Mouse (Mus musculus) layer of hippocampus, adult 6 months (tissue): ENCODE data around the gene Gm10972. TPM values are rescaled to one million over a fixed set of nuclear protein-coding genes. Genes with fewer than 3 reads are reported as not detected.

Source experiments
- long read RNA-seq, 2 experiments: library from polyadenylated mRNA; unstranded; transcript quantifications; one replicate each; pipeline ENCODE4 v2.0.0; 2019 to 2020
- polyA plus RNA-seq: library from polyadenylated mRNA; unstranded; fragments of <200 nt; fragmentation: Nextera tagmentation; gene quantifications from 2 replicates; pipeline ENCODE4 v1.2.3, GENCODE M21; 2021

Gene Gm10972
- polyA plus RNA-seq = not detected in 2 replicates
- long read RNA-seq, experiment 1 = 0 reads
- long read RNA-seq, experiment 2 = 0 reads

DNA sequence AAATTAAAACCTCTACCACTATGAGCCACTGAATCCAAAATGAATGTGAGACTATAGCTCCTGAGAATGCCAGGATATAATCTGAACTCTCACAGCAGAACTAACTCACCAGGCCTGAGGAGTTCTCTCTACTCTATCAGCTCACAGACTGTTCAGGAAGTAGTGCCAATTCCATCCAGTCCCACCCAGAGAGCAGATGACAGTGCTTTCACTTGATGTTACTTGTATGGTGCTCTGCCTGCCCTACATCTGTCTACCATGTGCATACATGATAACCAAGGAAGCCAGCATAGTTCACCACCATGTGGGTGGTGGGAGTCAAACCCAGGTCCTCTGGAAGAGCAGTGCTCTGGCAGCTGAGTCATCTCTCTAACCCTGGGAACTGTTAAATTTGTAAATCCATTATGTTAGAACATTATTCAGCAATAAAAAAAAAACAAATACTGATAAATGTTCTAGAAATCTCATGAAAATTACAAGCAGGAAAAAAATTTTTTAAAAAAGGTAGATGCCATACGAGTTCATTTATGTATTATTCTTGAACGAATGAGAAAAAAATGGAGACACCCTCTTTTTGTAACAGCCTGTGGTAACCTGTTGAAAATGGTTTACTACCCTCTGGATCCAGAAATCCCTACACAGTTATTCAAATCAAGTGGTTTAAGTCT, at the start of gene Gm10972:
Gene Gm10972 (plus strand): TSS at position 618 of the 668 bp plus-strand sequence.

DNA sequence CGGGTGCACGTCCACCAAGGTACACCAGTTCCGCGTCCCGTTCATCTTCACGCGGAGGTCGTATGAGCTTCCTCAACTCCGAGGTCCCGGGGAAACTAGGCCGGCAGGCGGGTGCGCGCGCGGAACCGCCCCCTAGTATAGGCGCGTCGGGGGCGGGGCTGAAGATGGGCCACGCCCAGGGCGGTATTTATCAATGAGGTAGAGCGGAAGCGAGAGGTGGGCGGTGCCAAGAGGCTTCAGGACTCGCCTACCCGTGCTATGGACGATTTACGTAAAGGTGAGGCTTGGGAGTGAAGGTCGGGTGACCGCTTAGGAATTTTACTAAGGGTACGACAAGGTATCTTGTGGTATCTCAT, 15.8 kb downstream of the Gm10972 start, which contains the start of gene Tuft1:
Gene Tuft1 (minus strand): TSS at position 133 of the 356 bp plus-strand sequence.

Other genes starting within 250 kb of the Gm10972 start
- gene Lingo4, start 244.6 kb upstream of the Gm10972 start, polyA plus RNA-seq = 0.33 and 0.48 TPM in 2 replicates
- gene Tdrkh, start 229.8 kb upstream of the Gm10972 start, polyA plus RNA-seq = 19.0 and 20.4 TPM in 2 replicates
- 52.0 and 53.6 TPM in 2 replicates for gene Mrpl9, start 199.8 kb upstream of the Gm10972 start, polyA plus RNA-seq
- 0.15 and 0.30 TPM in 2 replicates for gene Oaz3, start 199.2 kb upstream of the Gm10972 start, polyA plus RNA-seq
- 39.6 and 54.1 TPM in 2 replicates for gene Celf3, start 164.8 kb upstream of the Gm10972 start, polyA plus RNA-seq
- 19.6 and 24.8 TPM in 2 replicates for gene Riiad1, start 162.8 kb upstream of the Gm10972 start, polyA plus RNA-seq
- 33.7 TPM in 2 replicates for gene Snx27, start 60.4 kb upstream of the Gm10972 start, polyA plus RNA-seq
- gene Tuft1, start 15.8 kb downstream of the Gm10972 start, polyA plus RNA-seq = 0.85 and 2.0 TPM in 2 replicates
- gene Selenbp2, start 50.4 kb downstream of the Gm10972 start, polyA plus RNA-seq = 0.59 TPM in 1 of 2 replicates, not detected in the other
- 0.73 and 2.1 TPM in 2 replicates for gene Cgn, start 143.4 kb downstream of the Gm10972 start, polyA plus RNA-seq
- 5.5 and 5.9 TPM in 2 replicates for gene Pogz, start 194.5 kb downstream of the Gm10972 start, polyA plus RNA-seq
- gene Psmb4, start 243.8 kb downstream of the Gm10972 start, polyA plus RNA-seq = 181 and 189 TPM in 2 replicates